Mouse (Mus musculus): Measurements from ENCODE around the gene Map3k11. TPM values are rescaled to one million over a fixed set of nuclear protein-coding genes. Genes with fewer than 3 reads are reported as not detected.

Map3k11 gene
- polyA plus RNA-seq, 1 experiment: 20.2 TPM

- no peak for TF ChIP-seq TAL1 (IDR thresholded peaks at IDR 0.05; ENCODE audit: low read length)
- no peak for TF ChIP-seq GATA1 (IDR thresholded peaks at IDR 0.05; ENCODE audit: low read length)
- Histone ChIP-seq H3K4me1 (ENCODE audit: control insufficient read depth) (peaks cover 59% of the 10 kb centered on the region), H3K36me3 (ENCODE audit: control insufficient read depth) (peaks cover 43% of the 10 kb centered on the region), H3K9me3 (ENCODE audit: control insufficient read depth, low read length) (no peaks in the 10 kb centered on the region), H3K27me3 (ENCODE audit: control insufficient read depth) (peaks cover 20% of the 10 kb centered on the region), H3K4me3 (replicated peaks) (peak overlapping the region; percentile 74)
Measured at GRCm38 (mm10) chr19:5731264-5731978, 42.9 kb downstream of the Map3k11 start.

- peaks cover 23% of the 10 kb centered on the region for H3K36me3 ChIP-seq (ENCODE audit: control insufficient read depth)
- H3K27me3 ChIP-seq (ENCODE audit: control insufficient read depth): peaks cover 43% of the 10 kb centered on the region
- no peaks in the 10 kb centered on the region for H3K9me3 ChIP-seq (ENCODE audit: control insufficient read depth, low read length)
- TF ChIP-seq TAL1 (IDR thresholded peaks at IDR 0.05; ENCODE audit: low read length) (no peak), GATA1 (IDR thresholded peaks at IDR 0.05; ENCODE audit: low read length) (no peak)
- no peak overlapping the region for H3K4me3 ChIP-seq (replicated peaks)
- H3K4me1 ChIP-seq (ENCODE audit: control insufficient read depth): peaks cover 30% of the 10 kb centered on the region
Measured at GRCm38 (mm10) chr19:5734325-5734724, 45.8 kb downstream of the Map3k11 start.

GRCm38 (mm10) chr19:5739446-5739845, 50.9 kb downstream of the Map3k11 start:
- no peaks in the 10 kb centered on the region for H3K36me3 ChIP-seq (ENCODE audit: control insufficient read depth)

GRCm38 (mm10) chr19:5740320-5741317, 52.1 kb downstream of the Map3k11 start, which contains the start of gene Ltbp3:
Gene Ltbp3, plus strand, starts transcription at chr19:5740904.
- Histone ChIP-seq H3K27me3 (ENCODE audit: control insufficient read depth) (peaks cover 94% of the 10 kb centered on the region), H3K4me3 (replicated peaks) (no peak within 1 kb of the TSS)

More at GRCm38 (mm10) chr19:5739446-5739845, 50.9 kb downstream of the Map3k11 start:
- H3K27me3 ChIP-seq (ENCODE audit: control insufficient read depth): peaks cover 91% of the 10 kb centered on the region
- TF ChIP-seq GATA1 (IDR thresholded peaks at IDR 0.05; ENCODE audit: low read length) (no peak), TAL1 (IDR thresholded peaks at IDR 0.05; ENCODE audit: low read length) (no peak)
- peaks cover 2% of the 10 kb centered on the region; the same call in 1 of the 2 replicates for H3K9me3 ChIP-seq (ENCODE audit: control insufficient read depth, low read length)
- no peak overlapping the region for H3K4me3 ChIP-seq (replicated peaks)
- no peaks in the 10 kb centered on the region; the same call in none of the 2 replicates for H3K4me1 ChIP-seq (ENCODE audit: control insufficient read depth)

DNA sequence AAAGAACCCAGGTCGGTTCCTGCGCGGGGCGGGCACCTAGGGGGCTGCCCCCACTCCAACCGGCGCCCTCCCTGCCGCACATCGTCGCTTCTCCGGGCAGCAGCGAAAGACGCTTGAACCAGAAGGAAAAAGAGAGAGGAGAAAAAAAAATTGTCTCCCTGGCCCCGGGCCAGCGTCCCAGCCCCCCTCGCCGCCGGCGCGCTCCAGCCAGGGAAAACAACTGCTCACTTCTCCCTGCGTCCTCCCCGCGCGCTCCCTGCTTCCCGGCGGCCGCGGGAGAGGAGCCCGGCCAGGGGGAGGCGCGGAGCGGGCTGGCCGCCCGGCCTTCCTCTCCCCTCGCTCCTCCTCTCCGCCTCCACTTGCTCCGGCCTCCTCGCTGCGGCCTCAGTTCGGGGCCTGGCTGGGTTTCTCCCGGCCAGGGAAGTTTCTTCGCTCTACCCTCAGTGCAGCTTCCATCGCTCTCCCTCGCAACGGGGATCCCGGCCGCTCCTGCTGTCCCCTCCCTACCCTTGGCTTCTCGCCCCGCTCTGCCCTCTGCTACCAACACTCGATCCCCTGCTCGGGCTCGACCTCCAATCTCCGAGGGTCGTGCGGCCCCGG, 53.2 kb downstream of the Map3k11 start:
- H3K36me3 ChIP-seq (ENCODE audit: control insufficient read depth): no peaks in the 10 kb centered on the region
- H3K4me3 ChIP-seq (replicated peaks): peak overlapping the region; percentile 16
- TF ChIP-seq TAL1 (IDR thresholded peaks at IDR 0.05; ENCODE audit: low read length) (no peak), GATA1 (IDR thresholded peaks at IDR 0.05; ENCODE audit: low read length) (no peak)

More at GRCm38 (mm10) chr19:5740320-5741317, 52.1 kb downstream of the Map3k11 start, which contains the start of gene Ltbp3:
- Histone ChIP-seq H3K4me1 (ENCODE audit: control insufficient read depth) (peaks cover 2% of the 10 kb centered on the region), H3K9me3 (ENCODE audit: control insufficient read depth, low read length) (peaks cover 2% of the 10 kb centered on the region; the same call in 1 of the 2 replicates), H3K36me3 (ENCODE audit: control insufficient read depth) (no peaks in the 10 kb centered on the region)
- no peak for TF ChIP-seq GATA1 (IDR thresholded peaks at IDR 0.05; ENCODE audit: low read length)
- no peak for TF ChIP-seq TAL1 (IDR thresholded peaks at IDR 0.05; ENCODE audit: low read length)

GRCm38 (mm10) chr19:5742241-5742641, 53.7 kb downstream of the Map3k11 start:
- Histone ChIP-seq H3K9me3 (ENCODE audit: control insufficient read depth, low read length) (peaks cover 2% of the 10 kb centered on the region; the same call in 1 of the 2 replicates), H3K4me3 (replicated peaks) (peak overlapping the region; percentile 16), H3K4me1 (ENCODE audit: control insufficient read depth) (peaks cover 16% of the 10 kb centered on the region), H3K36me3 (ENCODE audit: control insufficient read depth) (no peaks in the 10 kb centered on the region), H3K27me3 (ENCODE audit: control insufficient read depth) (peaks cover 94% of the 10 kb centered on the region)
- TF ChIP-seq GATA1 (IDR thresholded peaks at IDR 0.05; ENCODE audit: low read length) (no peak), TAL1 (IDR thresholded peaks at IDR 0.05; ENCODE audit: low read length) (no peak)

More for the DNA sequence above, 53.2 kb downstream of the Map3k11 start:
- Histone ChIP-seq H3K9me3 (ENCODE audit: control insufficient read depth, low read length) (peaks cover 2% of the 10 kb centered on the region; the same call in 1 of the 2 replicates), H3K4me1 (ENCODE audit: control insufficient read depth) (peaks cover 12% of the 10 kb centered on the region), H3K27me3 (ENCODE audit: control insufficient read depth) (peaks cover 94% of the 10 kb centered on the region)

DNA sequence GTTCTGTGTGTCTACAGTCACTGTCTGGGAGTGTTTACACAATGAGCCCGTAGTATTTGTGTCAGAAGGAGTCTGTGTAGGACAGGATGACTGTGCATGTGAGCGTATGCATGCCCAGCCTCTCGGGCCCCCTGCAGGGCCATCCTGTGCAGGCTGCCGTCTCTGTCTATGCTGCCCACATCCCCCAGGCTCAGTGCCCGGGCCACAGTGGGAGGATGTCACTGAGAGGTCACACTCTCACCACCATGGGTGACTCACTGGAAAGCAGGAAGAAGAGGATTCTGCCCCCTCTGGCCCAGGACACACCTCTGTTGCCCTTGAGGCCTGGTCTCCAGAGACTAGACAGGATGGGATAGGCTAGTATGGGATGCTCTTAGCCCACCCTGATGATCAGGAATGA, 55.0 kb downstream of the Map3k11 start:
- peaks cover 2% of the 10 kb centered on the region; the same call in 1 of the 2 replicates for H3K9me3 ChIP-seq (ENCODE audit: control insufficient read depth, low read length)
- H3K4me1 ChIP-seq (ENCODE audit: control insufficient read depth): peaks cover 16% of the 10 kb centered on the region
- H3K4me3 ChIP-seq (replicated peaks): no peak overlapping the region
- TF ChIP-seq GATA1 (IDR thresholded peaks at IDR 0.05; ENCODE audit: low read length) (no peak), TAL1 (IDR thresholded peaks at IDR 0.05; ENCODE audit: low read length) (no peak)
- H3K36me3 ChIP-seq (ENCODE audit: control insufficient read depth): no peaks in the 10 kb centered on the region
- H3K27me3 ChIP-seq (ENCODE audit: control insufficient read depth): peaks cover 99% of the 10 kb centered on the region

Data from erythroblast, embryonic 14.5 days (primary cell).